Mouse (Mus musculus) brain, adult 2 months (tissue): ENCODE measurements around the gene Amhr2.

Experiments used
- DNase-seq: peaks from one replicate; pipeline ENCODE4 v3.0.0; 2011; ENCODE audit warnings: low read depth, low spot score

Amhr2 gene

GRCm38 (mm10) chr15:102423602-102424240, 21.4 kb upstream of the Amhr2 start:
- DNase-seq, result no peak

GRCm38 (mm10) chr15:102424657-102425056, 20.5 kb upstream of the Amhr2 start:
- DNase-seq, result no peak

GRCm38 (mm10) chr15:102426963-102427362, 18.2 kb upstream of the Amhr2 start:
- DNase-seq, result no peak

GRCm38 (mm10) chr15:102432046-102432445, 13.1 kb upstream of the Amhr2 start:
- no peak for DNase-seq

GRCm38 (mm10) chr15:102433173-102433572, 12.0 kb upstream of the Amhr2 start:
- DNase-seq, result no peak

GRCm38 (mm10) chr15:102442490-102442889, 2.7 kb upstream of the Amhr2 start:
- peak; percentile 83 for DNase-seq

GRCm38 (mm10) chr15:102446448-102446847, 1.3 kb downstream of the Amhr2 start:
- DNase-seq, result no peak

GRCm38 (mm10) chr15:102449366-102449765, 4.2 kb downstream of the Amhr2 start:
- no peak for DNase-seq

GRCm38 (mm10) chr15:102450928-102451327, 5.8 kb downstream of the Amhr2 start:
- no peak for DNase-seq

GRCm38 (mm10) chr15:102451666-102452430, 6.7 kb downstream of the Amhr2 start:
- DNase-seq, result peak; percentile 63

- no peak for DNase-seq
Observed at GRCm38 (mm10) chr15:102455993-102456392, 10.8 kb downstream of the Amhr2 start.

GRCm38 (mm10) chr15:102458050-102458736, 13.0 kb downstream of the Amhr2 start:
- DNase-seq, result no peak

GRCm38 (mm10) chr15:102458904-102459317, 13.7 kb downstream of the Amhr2 start, which contains the start of gene Prr13:
Gene Prr13, plus strand, starts transcription at chr15:102459028.
- DNase-seq, result peak; percentile 99

- no peak for DNase-seq
Observed at GRCm38 (mm10) chr15:102459381-102459780, 14.2 kb downstream of the Amhr2 start.

- no peak for DNase-seq
Observed at GRCm38 (mm10) chr15:102459847-102460246, 14.7 kb downstream of the Amhr2 start.

GRCm38 (mm10) chr15:102460409-102460808, 15.2 kb downstream of the Amhr2 start:
- no peak for DNase-seq

GRCm38 (mm10) chr15:102460971-102461370, 15.8 kb downstream of the Amhr2 start:
- no peak for DNase-seq

GRCm38 (mm10) chr15:102461430-102462075, 16.4 kb downstream of the Amhr2 start:
- DNase-seq, result no peak

GRCm38 (mm10) chr15:102463666-102464065, 18.5 kb downstream of the Amhr2 start:
- peak; percentile 22 for DNase-seq

GRCm38 (mm10) chr15:102468675-102469370, 23.7 kb downstream of the Amhr2 start:
- no peak for DNase-seq

GRCm38 (mm10) chr15:102470183-102470604, 25.0 kb downstream of the Amhr2 start, which contains the start of gene Pcbp2:
Gene Pcbp2, plus strand, starts transcription at chr15:102470539.
- DNase-seq, result peak; percentile 99
